Comparison of ENCODE assay signal across 8 mouse cellular contexts in the genomic region with DNA sequence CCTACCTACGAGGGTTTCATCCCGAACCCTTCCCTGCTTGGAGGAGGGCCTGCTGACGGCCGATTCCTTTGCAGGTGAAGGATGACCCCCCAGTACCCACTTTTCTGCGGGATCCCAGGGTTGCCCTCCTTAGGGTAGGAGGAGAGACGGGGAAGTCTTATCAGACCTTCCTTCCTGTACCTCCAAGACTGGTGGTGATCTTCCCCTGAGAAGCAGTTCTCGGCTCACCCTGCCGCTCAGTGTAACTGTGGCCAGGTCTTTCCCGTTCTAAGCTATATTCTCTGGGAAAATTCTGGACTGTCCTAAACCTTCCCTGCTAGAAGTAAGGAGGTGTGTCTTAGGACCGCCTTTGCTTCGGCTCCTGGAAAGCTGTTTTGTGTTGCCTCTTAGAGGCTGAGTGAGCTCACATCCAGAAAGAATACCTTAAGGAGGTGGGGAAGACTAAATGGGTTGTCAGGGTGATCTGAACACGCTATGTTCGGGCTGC. TPM values are rescaled to one million over a fixed set of nuclear protein-coding genes. Genes with fewer than 3 reads are reported as not detected.
DNase-seq lines count a peak whose midpoint lies in the region; ATAC-seq lines count a peak whose summit lies in the region.

No protein-coding gene starts in this region.

- H3K27ac ChIP-seq in heart, embryonic 13.5 days (replicated peaks), result peak overlapping the region; percentile 99
- peak overlapping the region; percentile 100 for H3K27ac ChIP-seq in liver, embryonic 15.5 days (replicated peaks)

- peak overlapping the region; percentile 91 for H3K4me3 ChIP-seq in heart, embryonic 13.5 days
- H3K4me3 ChIP-seq in liver, embryonic 15.5 days (replicated peaks), result peak overlapping the region; percentile 94

- peak overlapping the region; percentile 90 for H3K4me2 ChIP-seq in heart, embryonic 13.5 days
- H3K4me2 ChIP-seq in liver, embryonic 15.5 days, result peak overlapping the region; percentile 82

- no peaks in the 10 kb centered on the region for H3K27me3 ChIP-seq in heart, embryonic 13.5 days (replicated peaks)
- no peaks in the 10 kb centered on the region for H3K27me3 ChIP-seq in liver, embryonic 15.5 days

- no peak for DNase-seq in heart, adult 18-20 months
- DNase-seq in R1 (ENCODE audit: low read depth, low spot score), result peak; percentile 81
- peak; percentile 50 for DNase-seq in forelimb bud, embryonic 11.5 days (ENCODE audit: low read depth, low spot score)
- DNase-seq in urinary bladder, postnatal 36 days (ENCODE audit: low spot score in 2 of 2), result no peak
- no peak for DNase-seq in adrenal gland, adult 18-20 months (ENCODE audit: low spot score in 2 of 2)
- DNase-seq in left cerebral cortex, postnatal 10 days (ENCODE audit: extremely low spot score in 1 of 2, low spot score in 2 of 2), result no peak

- peaks cover 36% of the 10 kb centered on the region for H3K36me3 ChIP-seq in heart, embryonic 13.5 days
- H3K36me3 ChIP-seq in liver, embryonic 15.5 days (replicated peaks), result peaks cover 39% of the 10 kb centered on the region

- WGBS in heart, embryonic 13.5 days, result under 1% methylated on average over 13 of the region's 13 CpGs
- 0% methylated on average over 13 of the region's 13 CpGs for WGBS in liver, embryonic 15.5 days (ENCODE audit: insufficient replicate concordance)

- no peaks in the 10 kb centered on the region for H3K9me3 ChIP-seq in heart, embryonic 13.5 days
- no peaks in the 10 kb centered on the region for H3K9me3 ChIP-seq in liver, embryonic 15.5 days (replicated peaks)

- peaks cover 43% of the 10 kb centered on the region for H3K4me1 ChIP-seq in heart, embryonic 13.5 days
- peaks cover 46% of the 10 kb centered on the region for H3K4me1 ChIP-seq in liver, embryonic 15.5 days (replicated peaks)

- H3K9ac ChIP-seq in heart, embryonic 13.5 days, result peak overlapping the region; percentile 87
- H3K9ac ChIP-seq in liver, embryonic 15.5 days, result peak overlapping the region; percentile 79

- 0 out of 2 replicates have a peak, but pooled peaks have one; percentile 1 for ATAC-seq in heart, embryonic 13.5 days (ENCODE audit: extremely low read depth, insufficient number of reproducible peaks, low FRiP score, low TSS enrichment)
- peak; percentile 27 for ATAC-seq in liver, embryonic 15.5 days (ENCODE audit: insufficient read depth)

- intact Hi-C loops in left cerebral cortex, postnatal 10 days (cut with DNase I), result loop anchor here (10.0 kb wide), 1 partner anchor 994 kb away; no protein-coding TSS in a partner anchor

RNA-seq across cellular contexts. Expression of a gene that starts 0.5 kb away (rescaled TPM):
- 44.3 and 44.6 TPM in 2 replicates for polyA plus RNA-seq in heart, embryonic 13.5 days (2015; fragmentation: Nextera tagmentation; extraction: Ambion mirVana)
- 10 to 100 TPM; 17.3 to 21.3 TPM for total RNA-seq in heart, adult 18-20 months (2021)
- polyA plus RNA-seq in liver, embryonic 15.5 days (2015; fragmentation: Nextera tagmentation; extraction: Ambion mirVana), result 42.8 and 44.0 TPM in 2 replicates
- total RNA-seq in adrenal gland, adult 18-20 months (2021), result 10 to 100 TPM; 17.5 to 19.5 TPM
- 10 to 100 TPM; 10.7 to 10.9 TPM for total RNA-seq in left cerebral cortex, postnatal 10 days (2021)

RNA-seq across cellular contexts. Expression of a gene that starts 0.6 kb away (rescaled TPM):
- polyA plus RNA-seq in heart, embryonic 13.5 days (2015; fragmentation: Nextera tagmentation; extraction: Ambion mirVana), result 9.9 and 10.5 TPM in 2 replicates
- 10 to 100 TPM; 18.8 to 21.7 TPM for total RNA-seq in heart, adult 18-20 months (2021)
- polyA plus RNA-seq in liver, embryonic 15.5 days (2015; fragmentation: Nextera tagmentation; extraction: Ambion mirVana), result 8.0 TPM in 2 replicates
- 10 to 100 TPM; 35.5 to 36.5 TPM for total RNA-seq in adrenal gland, adult 18-20 months (2021)
- 10 to 100 TPM; 33.3 to 34.3 TPM for total RNA-seq in left cerebral cortex, postnatal 10 days (2021)

RNA-seq across cellular contexts. Expression of a gene that starts 22.4 kb away (rescaled TPM):
- 182 and 204 TPM in 2 replicates for polyA plus RNA-seq in heart, embryonic 13.5 days (2015; fragmentation: Nextera tagmentation; extraction: Ambion mirVana)
- 100 to 1,000 TPM; 211 to 226 TPM for total RNA-seq in heart, adult 18-20 months (2021)
- polyA plus RNA-seq in liver, embryonic 15.5 days (2015; fragmentation: Nextera tagmentation; extraction: Ambion mirVana), result 2.5 and 4.3 TPM in 2 replicates
- total RNA-seq in adrenal gland, adult 18-20 months (2021), result 1 to 10 TPM; 1.5 to 2.0 TPM
- total RNA-seq in left cerebral cortex, postnatal 10 days (2021), result under 1 TPM; 0.24 TPM

RNA-seq across cellular contexts. Expression of a gene that starts 41.0 kb away (rescaled TPM):
- 8.8 and 9.0 TPM in 2 replicates for polyA plus RNA-seq in heart, embryonic 13.5 days (2015; fragmentation: Nextera tagmentation; extraction: Ambion mirVana)
- under 1 TPM; 0.55 to 0.62 TPM for total RNA-seq in heart, adult 18-20 months (2021)
- polyA plus RNA-seq in liver, embryonic 15.5 days (2015; fragmentation: Nextera tagmentation; extraction: Ambion mirVana), result 182 and 191 TPM in 2 replicates
- not detected for total RNA-seq in adrenal gland, adult 18-20 months (2021)
- total RNA-seq in left cerebral cortex, postnatal 10 days (2021), result not detected

RNA-seq across cellular contexts. Expression of a gene that starts 44.4 kb away (rescaled TPM):
- polyA plus RNA-seq in heart, embryonic 13.5 days (2015; fragmentation: Nextera tagmentation; extraction: Ambion mirVana), result 0.23 and 0.24 TPM in 2 replicates
- total RNA-seq in heart, adult 18-20 months (2021), result under 1 TPM in 1 of 2 experiments, not detected in 1; 0.36 TPM
- 4.0 and 5.2 TPM in 2 replicates for polyA plus RNA-seq in liver, embryonic 15.5 days (2015; fragmentation: Nextera tagmentation; extraction: Ambion mirVana)
- total RNA-seq in adrenal gland, adult 18-20 months (2021), result under 1 TPM in 1 of 2 experiments, not detected in 1; 0.19 TPM
- under 1 TPM; 0.15 to 0.26 TPM for total RNA-seq in left cerebral cortex, postnatal 10 days (2021)

Comparison
In these comparisons a context has a peak if more than half of its experiments do, and no peak if none do; other contexts are left out.
1. DNase-seq: peak in R1 (single experiment) and forelimb bud, embryonic 11.5 days (single experiment); none in heart, adult 18-20 months (0 of 2), urinary bladder, postnatal 36 days (0 of 2), adrenal gland, adult 18-20 months (0 of 2) and left cerebral cortex, postnatal 10 days (0 of 2).
2. RNA of a gene that starts 22.4 kb away (total RNA-seq): 211 to 226 TPM in heart, adult 18-20 months; 1.5 to 2.0 TPM in adrenal gland, adult 18-20 months and 0.24 TPM in left cerebral cortex, postnatal 10 days; every median in the first group is over 10 times any median in the second.